Mouse (Mus musculus) liver, embryonic 14.5 days (tissue): ENCODE data around the gene Rec8. TPM values are rescaled to one million over a fixed set of nuclear protein-coding genes. Genes with fewer than 3 reads are reported as not detected.
A peak's percentile ranks its signal among the peaks of the same experiment; 100 is the strongest.

Experiments used
- ATAC-seq: fragments of 200-750 bp; cut with Nextera tagmentation; 2 replicates; pipeline ENCODE4 v1.8.0; 2017; ENCODE audit warnings: moderate number of reproducible peaks, mild to moderate bottlenecking, moderate library complexity; ENCODE audit not compliant: insufficient read depth
- DNase-seq, 3 experiments: peaks; one replicate each; pipeline ENCODE4 v3.0.0-alpha.2; 2012 to 2013; ENCODE audit warnings: low read depth in 3 of 3, low spot score in 3 of 3
- H3K27ac ChIP-seq: fragments of 300-500 bp; sonication (generic); 2 replicates; pipeline ENCODE4 v1.5.1; 2014; ENCODE audit warnings: moderate library complexity, mild to moderate bottlenecking, control low read depth, inconsistent platforms
- H3K27me3 ChIP-seq: fragments of 300-500 bp; sonication (generic); 2 replicates; pipeline ENCODE4 v1.6.1; 2014; ENCODE audit warnings: mild to moderate bottlenecking, low read length, moderate library complexity; ENCODE audit not compliant: control insufficient read depth, insufficient read depth
- H3K36me3 ChIP-seq: fragments of 300-500 bp; sonication (generic); replicated peaks from 2 replicates; pipeline ENCODE4 v1.6.1; 2014; ENCODE audit warnings: low read depth; ENCODE audit not compliant: control insufficient read depth, insufficient read depth
- H3K4me1 ChIP-seq, 2 experiments: fragments of 200-500 bp in 1 of 2; fragments of 300-500 bp in 1 of 2; sonication (generic) in 1 of 2; replicated peaks; 2 replicates each; pipeline ENCODE4 v1.6.1; 2012 to 2014; ENCODE audit warnings: antibody characterized with exemption in 1 of 2, inconsistent platforms in 1 of 2, low read length in 1 of 2; ENCODE audit not compliant: control insufficient read depth in 2 of 2, insufficient read depth in 2 of 2
- H3K4me2 ChIP-seq: fragments of 300-500 bp; sonication (generic); 2 replicates; pipeline ENCODE4 v1.6.1; 2014; ENCODE audit warnings: low read depth, mild to moderate bottlenecking, control low read depth, moderate library complexity
- H3K4me3 ChIP-seq, 2 experiments: fragments of 200-500 bp in 1 of 2; fragments of 300-500 bp in 1 of 2; sonication (generic) in 1 of 2; 2 replicates each; pipeline ENCODE4 v1.5.1; 2012 to 2014; ENCODE audit warnings: low read depth in 2 of 2, low read length in 2 of 2, mild to moderate bottlenecking in 2 of 2, control low read depth in 1 of 2, inconsistent platforms in 1 of 2, moderate library complexity in 1 of 2; ENCODE audit not compliant: insufficient read depth in 1 of 2
- H3K9ac ChIP-seq: fragments of 300-500 bp; sonication (generic); replicated peaks from 2 replicates; pipeline ENCODE4 v1.6.1; 2014; ENCODE audit warnings: mild to moderate bottlenecking, control low read depth, moderate library complexity
- H3K9me3 ChIP-seq: fragments of 300-500 bp; sonication (generic); 2 replicates; pipeline ENCODE4 v1.6.1; 2016; ENCODE audit warnings: low read length, mixed read lengths; ENCODE audit not compliant: control insufficient read depth
- CTCF ChIP-seq: IDR thresholded peaks from 2 replicates; pipeline ENCODE4 v1.5.1; 2016; ENCODE audit warnings: antibody characterized with exemption, low read depth, control low read depth
- EP300 ChIP-seq: IDR thresholded peaks from 2 replicates; pipeline ENCODE4 v1.6.1; 2016; ENCODE audit warnings: antibody characterized with exemption, low read depth
- WGBS: fragments of 180-500 bp; shearing (Covaris S2); extraction: QIAGEN DNeasy Blood & Tissue Kit; methylation state at CpG from one replicate; pipeline ENCODE4 v1.1.7; 2014; ENCODE audit not compliant: insufficient replicate concordance; 5-methylcytosine and 5-hydroxymethylcytosine counted together
- polyA plus RNA-seq, 2 experiments: library from polyadenylated mRNA; depleted of rRNA in 1 of 2; stranded (reverse) in 1 of 2; unstranded in 1 of 2; fragments of >200 nt; fragmentation: Nextera tagmentation in 1 of 2; extraction: Ambion mirVana in 1 of 2; gene quantifications; 2 replicates each; pipeline versions ENCODE4 v1.2.1 to v1.2.3; 2012 to 2014

Gene Rec8
- polyA plus RNA-seq, 2 experiments: 1.0 to 1.9 TPM

DNA sequence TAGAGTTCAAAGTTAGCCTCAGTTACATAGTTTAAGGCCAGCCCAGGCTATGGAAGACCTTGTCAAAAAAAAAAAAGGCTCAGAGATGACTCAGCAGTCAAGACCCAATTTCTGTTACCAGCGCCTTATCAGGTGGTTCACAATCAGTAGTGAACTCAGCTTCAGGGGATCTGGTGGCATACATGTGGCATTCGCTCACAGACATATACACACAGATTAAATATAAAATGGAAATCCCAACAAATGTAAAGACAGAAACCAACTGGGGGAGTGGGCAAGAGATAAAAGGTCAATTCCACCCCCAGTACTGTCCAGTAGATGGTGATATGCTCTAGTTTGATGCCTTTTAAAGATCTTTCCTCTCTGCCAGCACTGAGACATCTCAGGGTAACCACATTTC lies 31.7 kb upstream of the Rec8 start:
- Histone ChIP-seq H3K36me3 (peaks cover 5% of the 10 kb centered on the region), H3K9ac (peak overlapping the region; percentile 84), H3K27ac (peak overlapping the region; percentile 98), H3K4me2 (peak overlapping the region; percentile 99), H3K9me3 (no peaks in the 10 kb centered on the region), H3K4me3 (no peak overlapping the region), H3K4me1 (peaks cover 33 to 35% of the 10 kb centered on the region in 2 experiments), H3K27me3 (no peaks in the 10 kb centered on the region)
- peak; percentile 51 for ATAC-seq
- TF ChIP-seq EP300: peak; percentile 75
- peak; percentile 14; the same call in 1 of the 2 replicates for TF ChIP-seq CTCF
- WGBS: 17% methylated on average over 2 of the region's 2 CpGs
- DNase-seq: peak; percentile 76 to 77 (median 77)

DNA sequence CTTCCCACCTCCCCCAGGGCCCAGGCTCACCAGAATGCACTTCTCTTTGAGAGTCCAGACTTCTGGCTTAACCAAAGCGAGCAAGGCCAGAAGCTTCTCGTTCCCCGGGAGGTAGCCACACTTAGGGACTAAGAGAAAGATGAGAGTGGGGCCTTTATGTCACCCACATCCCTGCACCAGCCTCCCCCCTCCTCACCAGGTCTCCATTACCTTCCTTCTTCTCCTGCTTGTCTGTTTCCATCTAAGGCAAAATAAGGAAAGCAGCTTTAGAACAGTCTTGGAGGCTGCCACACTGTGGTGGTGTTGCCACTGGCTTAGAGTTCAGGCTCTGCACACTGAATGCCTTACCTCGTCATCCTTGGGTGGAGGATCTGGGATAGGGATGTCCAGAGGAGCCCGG lies 28.6 kb upstream of the Rec8 start:
- H3K27ac ChIP-seq: no peak overlapping the region
- no peak overlapping the region; the same call in 1 of the 2 replicates for H3K9ac ChIP-seq
- peaks cover 3% of the 10 kb centered on the region for H3K36me3 ChIP-seq
- H3K27me3 ChIP-seq: no peaks in the 10 kb centered on the region
- no peak overlapping the region for H3K4me3 ChIP-seq
- peak overlapping the region; percentile 26 for H3K4me2 ChIP-seq
- ATAC-seq: no peak
- peaks cover 27 to 31% of the 10 kb centered on the region in 2 experiments for H3K4me1 ChIP-seq
- DNase-seq: no peak
- TF ChIP-seq CTCF (no peak), EP300 (no peak)
- 83% methylated on average over 5 of the region's 5 CpGs for WGBS
- no peaks in the 10 kb centered on the region for H3K9me3 ChIP-seq

DNA sequence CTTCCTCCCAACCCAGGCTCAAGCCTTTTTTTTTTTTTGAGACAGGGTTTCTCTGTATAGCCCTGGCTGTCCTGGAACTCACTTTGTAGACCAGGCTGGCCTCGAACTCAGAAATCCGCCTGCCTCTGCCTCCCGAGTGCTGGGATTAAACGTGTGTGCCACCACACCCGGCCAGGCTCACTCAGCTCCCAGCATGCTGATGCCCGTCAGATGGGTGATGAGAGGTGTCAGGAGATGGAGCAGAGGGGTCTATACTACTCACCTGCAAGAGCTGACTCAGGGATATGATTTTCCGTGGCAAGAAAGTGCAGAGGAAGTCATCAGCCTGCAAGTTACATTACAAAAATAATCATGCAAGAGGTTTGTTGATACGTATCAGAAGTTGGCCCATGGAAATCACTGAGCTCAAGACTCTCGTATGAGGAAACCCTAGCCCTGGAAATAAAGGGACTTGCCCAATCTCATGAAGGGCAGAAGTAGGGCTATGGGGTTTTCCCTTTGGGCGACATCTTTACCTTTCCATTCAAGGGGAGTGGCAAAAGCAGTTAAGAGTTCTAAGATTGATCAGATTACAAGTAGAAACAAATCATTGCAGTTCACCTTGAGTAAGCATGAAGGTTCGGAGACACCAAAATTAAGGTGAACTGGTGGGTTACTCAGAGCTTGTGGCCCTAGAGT lies 27.9 kb upstream of the Rec8 start:
- no peak for DNase-seq
- H3K36me3 ChIP-seq: peaks cover 3% of the 10 kb centered on the region
- no peaks in the 10 kb centered on the region for H3K27me3 ChIP-seq
- ATAC-seq: no peak
- peak overlapping the region; percentile 77 for H3K9ac ChIP-seq
- no peaks in the 10 kb centered on the region for H3K9me3 ChIP-seq
- H3K27ac ChIP-seq: peak overlapping the region; percentile 97
- H3K4me3 ChIP-seq: peak overlapping the region; percentile 79 to 96
- TF ChIP-seq EP300 (no peak), CTCF (no peak)
- 68% methylated on average over 11 of the region's 11 CpGs for WGBS
- H3K4me1 ChIP-seq: peaks cover 26 to 29% of the 10 kb centered on the region in 2 experiments
- H3K4me2 ChIP-seq: peak overlapping the region; percentile 75

DNA sequence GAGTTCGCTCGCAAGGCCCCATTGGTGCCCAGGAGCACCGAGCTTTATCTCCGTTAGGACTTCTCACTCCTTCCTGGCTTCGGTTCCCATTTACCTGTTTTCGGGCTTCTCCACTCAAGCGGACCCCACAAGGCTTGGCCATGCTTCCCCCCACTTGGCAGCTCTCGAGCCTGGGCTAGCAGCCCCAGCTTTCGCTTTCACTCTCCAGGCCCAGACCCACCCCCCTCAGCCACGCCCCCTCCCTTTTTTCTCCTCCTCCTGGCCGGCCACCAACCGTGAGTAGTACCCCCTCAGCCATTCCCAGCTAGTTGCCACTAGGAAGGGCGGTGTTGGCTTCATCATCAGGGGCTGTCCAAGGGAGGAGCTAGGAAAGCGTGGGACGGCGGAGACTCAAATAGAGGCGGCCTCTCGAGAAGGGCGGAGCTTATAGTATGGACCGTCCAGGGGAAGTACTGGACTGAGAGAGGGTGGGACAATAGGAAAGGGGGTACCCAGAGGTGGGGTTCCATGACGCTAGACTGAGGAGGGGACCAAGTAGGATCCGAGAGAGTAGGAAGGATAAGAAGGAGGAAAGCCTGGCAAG lies 27.0 kb upstream of the Rec8 start, which contains the start of gene Psme2:
Gene Psme2, minus strand, starts transcription at position 366 of the 583 bp plus-strand sequence.
- H3K4me1 ChIP-seq: peaks cover 20 to 23% of the 10 kb centered on the region in 2 experiments
- ATAC-seq: peak; percentile 86
- H3K9ac ChIP-seq: peak within 1 kb of the TSS; percentile 77
- no peak for TF ChIP-seq EP300
- TF ChIP-seq CTCF: no peak; the same call in 1 of the 2 replicates
- H3K4me3 ChIP-seq: peak within 1 kb of the TSS; percentile 79 to 96
- DNase-seq: peak; percentile 88 to 93 (median 92)
- H3K27ac ChIP-seq: peak within 1 kb of the TSS; percentile 97
- H3K27me3 ChIP-seq: no peaks in the 10 kb centered on the region
- peaks cover 11% of the 10 kb centered on the region for H3K36me3 ChIP-seq
- H3K4me2 ChIP-seq: peak within 1 kb of the TSS; percentile 75
- H3K9me3 ChIP-seq: no peaks in the 10 kb centered on the region
- 0% methylated on average over 22 of the region's 22 CpGs for WGBS

DNA sequence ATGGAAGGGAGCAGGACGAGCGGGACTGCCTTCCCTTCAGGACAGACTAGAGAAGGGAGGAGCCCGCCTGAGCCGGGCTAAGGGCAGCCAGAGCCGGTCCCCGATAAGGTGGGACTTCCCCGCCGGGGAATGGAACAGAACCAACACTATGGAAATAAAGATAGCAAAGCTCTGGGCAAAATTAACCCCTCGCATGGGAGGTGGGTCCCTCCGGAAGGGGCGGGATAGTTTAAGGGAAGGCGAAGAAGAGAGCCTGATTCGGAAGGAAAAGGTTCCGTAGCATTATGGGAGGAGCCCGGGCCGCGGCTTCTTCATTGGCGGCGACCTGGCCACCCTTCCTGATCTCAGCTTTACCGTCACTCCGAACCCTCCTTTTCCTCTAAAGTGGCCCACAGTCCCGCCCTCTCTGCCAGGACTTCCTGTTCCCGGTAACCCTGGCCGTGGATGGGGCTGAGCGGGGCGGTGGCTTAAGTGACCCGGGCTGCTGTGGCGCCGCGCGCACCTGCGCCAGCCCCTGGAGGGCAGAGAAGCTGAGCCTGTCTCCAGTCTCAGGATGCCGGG lies 26.4 kb upstream of the Rec8 start, which contains the start of gene Rnf31:
Gene Rnf31, plus strand, starts transcription at position 378 of the 561 bp plus-strand sequence.
- DNase-seq (peak; percentile 94 to 95 (median 95)), ATAC-seq (peak; percentile 87)
- peak within 1 kb of the TSS; percentile 97 for H3K27ac ChIP-seq
- H3K9ac ChIP-seq: peak within 1 kb of the TSS; percentile 77
- no peaks in the 10 kb centered on the region for H3K9me3 ChIP-seq
- H3K36me3 ChIP-seq: peaks cover 15% of the 10 kb centered on the region
- TF ChIP-seq CTCF (peak; percentile 0; the same call in 1 of the 2 replicates), EP300 (no peak; the same call in 1 of the 2 replicates)
- H3K4me3 ChIP-seq: peak within 1 kb of the TSS; percentile 79 to 96
- H3K4me1 ChIP-seq: peaks cover 14 to 17% of the 10 kb centered on the region in 2 experiments
- no peaks in the 10 kb centered on the region for H3K27me3 ChIP-seq
- H3K4me2 ChIP-seq: peak within 1 kb of the TSS; percentile 75
- 0% methylated on average over 33 of the region's 33 CpGs for WGBS
